Mouse (Mus musculus) left cerebral cortex, postnatal 14 days (tissue): ENCODE measurements at regions not wholly inside any gene's neighbourhood (a gene's known extent, or its start where the extent isn't known, plus 50 kb on each side); places are given as distances from the start of the nearest gene placed in this dataset.

Experiments used
- DNase-seq, 2 experiments: peaks; one replicate each; pipeline ENCODE4 v3.0.0; 2021 to 2022; ENCODE audit warnings: low spot score in 2 of 2, mixed read lengths in 1 of 2
- intact Hi-C: fragments of 180-260 bp; cut with DNase I; formaldehyde crosslinking; loops from one replicate; pipeline ENCODE4 v1.15.1; 2025

GRCm38 (mm10) chr2:75456272-75456671 lies 202.8 kb upstream of the Hnrnpa3 start:
- DNase-seq = no peak
- intact Hi-C loops = no loop called here

- no peak for DNase-seq
- intact Hi-C loops = no loop called here
Observed at GRCm38 (mm10) chr2:75457423-75457822, 201.6 kb upstream of the Hnrnpa3 start.

GRCm38 (mm10) chr2:75458898-75459297 lies 200.2 kb upstream of the Hnrnpa3 start:
- no peak for DNase-seq
- intact Hi-C loops = no loop called here

- intact Hi-C loops = no loop called here
- no peak for DNase-seq
Observed at GRCm38 (mm10) chr2:75460419-75460818, 198.6 kb upstream of the Hnrnpa3 start.

- DNase-seq = no peak
Observed at GRCm38 (mm10) chr2:75461019-75461418, 198.0 kb upstream of the Hnrnpa3 start.

GRCm38 (mm10) chr2:75461421-75461991 lies 197.6 kb upstream of the Hnrnpa3 start:
- intact Hi-C loops = no loop called here
- no peak for DNase-seq

More at GRCm38 (mm10) chr2:75461019-75461418, 198.0 kb upstream of the Hnrnpa3 start:
- intact Hi-C loops = no loop called here

- no peak for DNase-seq
- intact Hi-C loops = no loop called here
Observed at GRCm38 (mm10) chr2:75462030-75462671, 196.9 kb upstream of the Hnrnpa3 start.

GRCm38 (mm10) chr2:75463091-75463490 lies 196.0 kb upstream of the Hnrnpa3 start:
- intact Hi-C loops = no loop called here
- DNase-seq = no peak

GRCm38 (mm10) chr2:75464429-75464828 lies 194.6 kb upstream of the Hnrnpa3 start:
- intact Hi-C loops = no loop called here
- DNase-seq = no peak

GRCm38 (mm10) chr2:75468851-75469250 lies 190.2 kb upstream of the Hnrnpa3 start:
- DNase-seq = no peak
- intact Hi-C loops = no loop called here

GRCm38 (mm10) chr2:75469958-75470687 lies 188.9 kb upstream of the Hnrnpa3 start:
- peak; percentile 11 to 19 for DNase-seq
- intact Hi-C loops = no loop called here

- intact Hi-C loops = no loop called here
- no peak for DNase-seq
Observed at GRCm38 (mm10) chr2:75470688-75471054, 188.4 kb upstream of the Hnrnpa3 start.

- intact Hi-C loops = no loop called here
Observed at GRCm38 (mm10) chr2:75472489-75472888, 186.6 kb upstream of the Hnrnpa3 start.

GRCm38 (mm10) chr2:75474509-75474908 lies 184.6 kb upstream of the Hnrnpa3 start:
- intact Hi-C loops = no loop called here
- no peak for DNase-seq

More at GRCm38 (mm10) chr2:75472489-75472888, 186.6 kb upstream of the Hnrnpa3 start:
- no peak for DNase-seq

- DNase-seq = no peak
- intact Hi-C loops = no loop called here
Observed at GRCm38 (mm10) chr2:75476350-75476749, 182.7 kb upstream of the Hnrnpa3 start.

GRCm38 (mm10) chr2:75477076-75477475 lies 182.0 kb upstream of the Hnrnpa3 start:
- DNase-seq = peak; percentile 13 to 43
- intact Hi-C loops = no loop called here

- no peak for DNase-seq
- intact Hi-C loops = no loop called here
Observed at GRCm38 (mm10) chr2:75479546-75479945, 179.5 kb upstream of the Hnrnpa3 start.

GRCm38 (mm10) chr2:75481863-75482262 lies 177.2 kb upstream of the Hnrnpa3 start:
- intact Hi-C loops = no loop called here
- no peak for DNase-seq

- DNase-seq = no peak
- intact Hi-C loops = no loop called here
Observed at GRCm38 (mm10) chr2:75482484-75482883, 176.6 kb upstream of the Hnrnpa3 start.

- no peak for DNase-seq
- intact Hi-C loops = no loop called here
Observed at GRCm38 (mm10) chr2:75484951-75485350, 174.1 kb upstream of the Hnrnpa3 start.

- no peak for DNase-seq
- intact Hi-C loops = no loop called here
Observed at GRCm38 (mm10) chr2:75491150-75491549, 167.9 kb upstream of the Hnrnpa3 start.
